Mouse (Mus musculus) lung, embryonic 14.5 days (tissue): ENCODE data around the gene Klhl24. TPM values are rescaled to one million over a fixed set of nuclear protein-coding genes. Genes with fewer than 3 reads are reported as not detected.

Source experiments
- ATAC-seq: fragments of 200-750 bp; cut with Nextera tagmentation; 2 replicates; pipeline ENCODE4 v1.8.0; 2017; ENCODE audit warnings: mild to moderate bottlenecking, moderate TSS enrichment, moderate library complexity; ENCODE audit not compliant: insufficient read depth
- DNase-seq: peaks from one replicate; pipeline ENCODE4 v3.0.0-alpha.2; 2015
- H3K27ac ChIP-seq: fragments of 300-500 bp; sonication (generic); 2 replicates; pipeline ENCODE4 v1.5.1; 2014; ENCODE audit warnings: low read depth, mild to moderate bottlenecking, moderate library complexity
- H3K27me3 ChIP-seq: fragments of 300-500 bp; sonication (generic); 2 replicates; pipeline ENCODE4 v1.6.1; 2014; ENCODE audit warnings: low read length, control low read depth; ENCODE audit not compliant: insufficient read depth
- H3K36me3 ChIP-seq: fragments of 300-500 bp; sonication (generic); 2 replicates; pipeline ENCODE4 v1.6.1; 2014; ENCODE audit warnings: control low read depth; ENCODE audit not compliant: insufficient read depth
- H3K4me1 ChIP-seq: fragments of 300-500 bp; sonication (generic); 2 replicates; pipeline ENCODE4 v1.6.1; 2014; ENCODE audit warnings: antibody characterized with exemption, control low read depth; ENCODE audit not compliant: insufficient read depth
- H3K4me2 ChIP-seq: fragments of 300-500 bp; sonication (generic); 2 replicates; pipeline ENCODE4 v1.6.1; 2014; ENCODE audit warnings: mild to moderate bottlenecking
- H3K4me3 ChIP-seq: fragments of 300-500 bp; sonication (generic); 2 replicates; pipeline ENCODE4 v1.5.1; 2014; ENCODE audit warnings: low read depth, low read length
- H3K9ac ChIP-seq: fragments of 300-500 bp; sonication (generic); 2 replicates; pipeline ENCODE4 v1.6.1; 2014
- H3K9me3 ChIP-seq: fragments of 300-500 bp; sonication (generic); 2 replicates; pipeline ENCODE4 v1.6.1; 2016; ENCODE audit warnings: low read depth, low read length, control low read depth
- CTCF ChIP-seq: IDR thresholded peaks from 2 replicates; pipeline ENCODE4 v1.5.1; 2016; ENCODE audit warnings: antibody characterized with exemption, low read depth
- WGBS: fragments of 180-500 bp; shearing (Covaris S2); extraction: QIAGEN DNeasy Blood & Tissue Kit; methylation state at CpG from one replicate; pipeline ENCODE4 v1.1.7; 2014; 5-methylcytosine and 5-hydroxymethylcytosine counted together
- polyA plus RNA-seq: library from polyadenylated mRNA; unstranded; fragments of >200 nt; fragmentation: Nextera tagmentation; extraction: Ambion mirVana; gene quantifications from 2 replicates; pipeline ENCODE4 v1.2.1, GENCODE M21; 2014

Klhl24 gene
- polyA plus RNA-seq, 1 experiment from 2014 or later, result 21.4 TPM

DNA sequence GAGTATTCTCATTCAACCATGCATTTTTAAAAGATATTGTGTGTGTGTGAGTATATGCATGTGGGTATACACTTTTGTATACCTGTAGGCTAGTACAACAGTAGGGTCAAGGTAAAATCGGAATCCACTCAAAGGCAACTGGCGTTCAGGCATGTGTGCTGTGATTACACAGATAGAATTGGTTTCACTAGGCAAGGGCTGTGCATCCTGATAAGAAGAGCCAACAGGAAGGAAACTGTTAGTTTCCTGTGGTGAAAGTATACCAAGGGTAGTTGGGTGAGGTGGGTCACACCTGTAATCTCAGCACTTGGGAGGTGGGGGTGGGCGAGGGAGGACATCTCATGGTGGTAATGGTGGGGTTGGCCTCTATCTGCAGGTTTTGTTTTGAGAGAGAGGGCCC, 47.2 kb downstream of the Klhl24 start:
- peaks cover 11% of the 10 kb centered on the region; the same call in 1 of the 2 replicates for H3K4me1 ChIP-seq
- peaks cover 10% of the 10 kb centered on the region; the same call in 1 of the 2 replicates for H3K36me3 ChIP-seq
- 94% methylated on average over 3 of the region's 3 CpGs for whole genome bisulfite sequencing
- no peak overlapping the region for H3K4me2 ChIP-seq
- H3K27ac ChIP-seq, result no peak overlapping the region
- ATAC-seq, result no peak
- H3K27me3 ChIP-seq, result no peaks in the 10 kb centered on the region
- no peak overlapping the region for H3K4me3 ChIP-seq
- TF ChIP-seq CTCF, result no peak
- H3K9ac ChIP-seq, result no peak overlapping the region
- H3K9me3 ChIP-seq, result no peaks in the 10 kb centered on the region
- DNase-seq, result no peak

DNA sequence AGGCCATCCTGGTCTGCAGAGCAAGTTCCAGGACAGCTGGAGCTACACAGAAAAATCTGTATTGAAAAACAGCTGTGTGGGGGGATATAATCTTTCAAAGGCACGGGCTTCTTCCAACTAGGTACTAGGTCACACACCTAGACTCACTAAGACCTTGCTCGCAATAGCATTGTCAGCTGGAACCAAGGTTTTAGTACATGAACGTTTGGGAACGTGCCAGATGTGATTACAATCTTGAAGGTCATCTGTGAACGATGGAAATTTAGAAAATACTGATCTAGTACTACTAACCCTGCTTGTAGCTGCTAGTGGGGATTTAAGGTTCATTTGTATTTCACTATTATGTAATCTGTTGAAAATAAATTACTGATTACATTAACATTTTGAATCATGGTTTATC, 54.6 kb downstream of the Klhl24 start:
- WGBS, result 67% methylated on average over 5 of the region's 5 CpGs
- TF ChIP-seq CTCF, result no peak
- Histone ChIP-seq H3K9me3 (no peaks in the 10 kb centered on the region), H3K4me3 (no peak overlapping the region), H3K27ac (no peak overlapping the region), H3K27me3 (no peaks in the 10 kb centered on the region), H3K9ac (no peak overlapping the region), H3K4me1 (no peaks in the 10 kb centered on the region), H3K4me2 (no peak overlapping the region), H3K36me3 (peaks cover 49% of the 10 kb centered on the region)
- ATAC-seq (no peak), DNase-seq (no peak)

DNA sequence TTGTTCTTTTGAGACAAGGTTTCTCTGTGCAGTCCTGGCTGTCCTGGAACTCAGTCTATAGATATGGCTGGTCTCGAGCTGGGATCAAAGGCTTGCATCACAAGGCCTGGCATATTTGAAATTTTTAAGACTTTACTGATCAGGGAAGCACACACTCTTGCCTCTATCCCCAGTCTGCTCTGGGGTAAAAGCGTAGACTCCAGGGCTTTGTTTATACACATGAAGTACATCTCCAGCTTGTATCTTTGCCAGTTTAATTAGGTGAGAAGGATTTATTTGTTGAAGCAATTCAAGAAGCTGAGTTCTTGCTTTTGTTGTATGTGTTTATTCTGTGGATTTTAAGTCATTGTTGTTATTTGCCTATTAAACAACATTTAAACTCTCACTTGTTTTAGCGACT, 56.4 kb downstream of the Klhl24 start:
- ATAC-seq (peak; percentile 77), DNase-seq (peak; percentile 75)
- Histone ChIP-seq H3K9me3 (no peaks in the 10 kb centered on the region), H3K36me3 (peaks cover 65% of the 10 kb centered on the region), H3K4me2 (no peak overlapping the region), H3K4me1 (no peaks in the 10 kb centered on the region), H3K9ac (no peak overlapping the region), H3K27ac (peak overlapping the region; percentile 34; the same call in 1 of the 2 replicates), H3K4me3 (no peak overlapping the region), H3K27me3 (no peaks in the 10 kb centered on the region)
- WGBS, result 25% methylated on average over 3 of the region's 3 CpGs
- no peak for TF ChIP-seq CTCF

DNA sequence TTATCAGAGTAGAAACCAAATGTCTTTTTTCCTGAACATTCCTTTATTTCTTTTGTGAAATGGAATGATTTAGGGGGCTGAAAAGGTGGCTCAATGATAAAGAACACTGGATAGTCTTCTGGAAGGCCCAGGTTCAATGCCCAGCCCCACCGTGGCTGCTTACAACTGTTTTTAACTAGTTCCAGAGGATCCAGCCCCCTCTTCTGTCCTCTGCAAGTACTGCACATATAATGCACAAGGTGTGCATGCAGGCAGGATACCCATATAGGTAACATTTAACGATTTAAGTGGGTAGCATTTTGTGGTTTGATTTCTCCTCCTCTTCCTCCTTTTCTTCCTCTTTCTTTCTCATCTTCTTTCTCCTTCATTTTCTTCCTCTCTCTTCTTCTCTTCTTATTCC, 62.8 kb downstream of the Klhl24 start:
- H3K4me1 ChIP-seq, result no peaks in the 10 kb centered on the region
- no peaks in the 10 kb centered on the region for H3K27me3 ChIP-seq
- H3K27ac ChIP-seq, result no peak overlapping the region
- H3K36me3 ChIP-seq, result peaks cover 95% of the 10 kb centered on the region
- H3K9ac ChIP-seq, result no peak overlapping the region
- WGBS, result 84% methylated on average over 2 of the region's 2 CpGs
- no peak overlapping the region for H3K4me2 ChIP-seq
- no peak for DNase-seq
- no peak overlapping the region for H3K4me3 ChIP-seq
- TF ChIP-seq CTCF, result no peak
- H3K9me3 ChIP-seq, result no peaks in the 10 kb centered on the region
- ATAC-seq, result no peak

DNA sequence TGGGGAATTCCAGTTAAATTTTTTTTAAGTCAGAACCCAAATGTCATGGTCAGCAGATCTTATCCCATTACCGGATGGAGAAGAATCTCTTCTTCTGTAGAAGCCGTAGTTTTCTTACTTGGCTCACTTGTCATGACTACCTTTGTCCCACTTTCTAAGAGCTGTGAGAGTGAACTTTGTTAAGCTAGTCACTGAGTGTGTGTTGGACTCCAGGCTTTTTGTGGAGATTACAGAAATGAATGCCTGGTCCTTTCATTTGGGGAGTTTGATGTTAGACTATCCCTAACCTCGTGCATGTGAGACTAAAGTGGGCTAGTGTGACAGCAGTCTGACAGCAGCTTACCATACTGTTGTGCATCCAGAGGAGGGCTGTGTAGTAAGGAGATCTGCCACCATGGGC, 71.7 kb downstream of the Klhl24 start:
- no peaks in the 10 kb centered on the region for H3K27me3 ChIP-seq
- H3K27ac ChIP-seq, result no peak overlapping the region
- H3K9ac ChIP-seq, result no peak overlapping the region
- no peak for TF ChIP-seq CTCF
- no peak overlapping the region for H3K4me2 ChIP-seq
- WGBS, result 85% methylated on average over 3 of the region's 3 CpGs
- H3K9me3 ChIP-seq, result peaks cover 4% of the 10 kb centered on the region; the same call in 1 of the 2 replicates
- no peaks in the 10 kb centered on the region for H3K4me1 ChIP-seq
- H3K36me3 ChIP-seq, result peaks cover 90% of the 10 kb centered on the region
- ATAC-seq (no peak), DNase-seq (no peak)
- no peak overlapping the region for H3K4me3 ChIP-seq

DNA sequence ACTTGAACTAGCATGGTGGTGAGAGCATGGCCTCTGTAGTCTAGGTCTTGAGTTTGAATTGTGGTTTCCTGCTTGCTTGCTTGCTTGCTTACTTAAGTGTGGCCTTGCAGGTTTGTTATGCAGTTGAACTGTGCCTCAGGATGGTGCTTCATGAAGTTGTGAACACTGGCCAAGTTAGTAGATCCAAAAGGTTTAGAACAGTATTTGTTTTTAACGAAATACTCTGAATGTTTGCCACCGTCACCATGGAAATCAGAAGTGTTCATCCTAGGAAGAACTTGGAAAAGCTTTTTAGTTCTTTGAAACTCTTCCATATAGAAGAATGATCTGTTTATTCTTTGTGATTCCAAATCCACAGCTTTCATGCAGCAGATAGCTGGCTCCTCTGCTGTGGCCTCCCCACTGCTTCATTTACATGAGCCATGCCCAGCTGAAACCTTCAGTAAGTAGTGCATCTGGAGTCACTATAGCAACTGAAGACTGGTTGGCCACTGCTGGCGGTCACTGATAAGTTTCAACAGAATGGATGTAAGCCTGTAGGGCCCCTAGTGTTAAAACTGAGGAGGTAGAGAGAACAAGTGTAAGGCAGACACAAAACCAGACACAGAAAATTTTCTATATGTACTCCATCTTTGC, 72.2 kb downstream of the Klhl24 start:
- H3K9ac ChIP-seq, result no peak overlapping the region
- H3K27ac ChIP-seq, result no peak overlapping the region
- no peak overlapping the region for H3K4me2 ChIP-seq
- no peaks in the 10 kb centered on the region for H3K4me1 ChIP-seq
- H3K27me3 ChIP-seq, result no peaks in the 10 kb centered on the region
- ATAC-seq (peak; percentile 69), DNase-seq (peak; percentile 49)
- no peak overlapping the region for H3K4me3 ChIP-seq
- no peak for TF ChIP-seq CTCF
- H3K9me3 ChIP-seq, result peaks cover 4% of the 10 kb centered on the region; the same call in 1 of the 2 replicates
- WGBS, result 62% methylated on average over 3 of the region's 3 CpGs
- H3K36me3 ChIP-seq, result peaks cover 90% of the 10 kb centered on the region

Other genes with a start within 250 kb of the Klhl24 start
- 15.4 and 17.0 TPM in 2 replicates for gene Klhl6, start 114.5 kb upstream of the Klhl24 start, polyA plus RNA-seq
- 46.3 and 53.3 TPM in 2 replicates for gene Yeats2, start 43.5 kb downstream of the Klhl24 start, polyA plus RNA-seq
- 0.70 and 0.71 TPM in 2 replicates for gene Map6d1, start 143.8 kb downstream of the Klhl24 start, polyA plus RNA-seq
- gene Parl, start 204.8 kb downstream of the Klhl24 start, polyA plus RNA-seq, result 91.2 and 92.1 TPM in 2 replicates
- not detected in 2 replicates for gene Cyp2ab1, start 227.9 kb downstream of the Klhl24 start, polyA plus RNA-seq